Mouse (Mus musculus): ENCODE measurements around the gene Alcam.

GRCm38 (mm10) chr16:52443635-52444505, 10.0 kb downstream of the Alcam start:
- TF ChIP-seq CTCF (IDR thresholded peaks at IDR 0.05) = no peak
- no peak for TF ChIP-seq EP300 (IDR thresholded peaks at IDR 0.05)

Data from lung, postnatal 0 days (tissue).